Mouse (Mus musculus): ENCODE data around the gene Fbxo11.

GRCm38 (mm10) chr17:87987507-87987906 lies 77.6 kb downstream of the Fbxo11 start:
- TF ChIP-seq CTCF (IDR thresholded peaks at IDR 0.05; ENCODE audit: low read depth, low read length) (no peak), POLR2A (IDR thresholded peaks at IDR 0.05; ENCODE audit: extremely low read depth, insufficient read depth, low read length) (no peak)
